Mouse (Mus musculus) myocyte (in vitro differentiated cells): ENCODE data around the gene Zfp800. TPM values are rescaled to one million over a fixed set of nuclear protein-coding genes. Genes with fewer than 3 reads are reported as not detected.

ENCODE experiments used
- polyA plus RNA-seq: library from polyadenylated mRNA; unstranded; fragments of >200 nt; fragmentation: generic; extraction: Trizol; gene quantifications from one replicate; pipeline ENCODE4 v1.2.1, GENCODE M21; 2012; ENCODE audit warnings: missing spikeins

The Zfp800 gene
- polyA plus RNA-seq, 1 experiment, result 2.0 TPM

Other genes with a start within 250 kb of the Zfp800 start
- gene Arf5, start 25.6 kb upstream of the Zfp800 start, polyA plus RNA-seq, result 209 TPM
- not detected for gene Fscn3, start 29.8 kb upstream of the Zfp800 start, polyA plus RNA-seq
- gene Gcc1, start 30.4 kb upstream of the Zfp800 start, polyA plus RNA-seq, result 6.7 TPM
- gene Pax4, start 51.3 kb upstream of the Zfp800 start, polyA plus RNA-seq, result not detected
- 190 TPM for gene Snd1, start 77.1 kb upstream of the Zfp800 start, polyA plus RNA-seq